Mouse (Mus musculus) left cerebral cortex, postnatal 14 days (tissue): ENCODE results near the gene Rnf151. TPM values are rescaled to one million over a fixed set of nuclear protein-coding genes. Genes with fewer than 3 reads are reported as not detected.
A peak's percentile ranks its signal among the peaks of the same experiment; 100 is the strongest.

Experiments
- DNase-seq, 2 experiments: peaks; one replicate each; pipeline ENCODE4 v3.0.0; 2021 to 2022; ENCODE audit warnings: low spot score in 2 of 2, mixed read lengths in 1 of 2
- intact Hi-C: fragments of 180-260 bp; cut with DNase I; formaldehyde crosslinking; loops from one replicate; pipeline ENCODE4 v1.15.1; 2025
- long read RNA-seq, 2 experiments: library from polyadenylated mRNA; stranded (forward); transcript quantifications; one replicate each; pipeline ENCODE4 v2.0.0; 2021
- total RNA-seq, 2 experiments: library from RNA; stranded (reverse); gene quantifications; 2 replicates each; pipeline ENCODE4 v1.2.3; 2021

Gene Rnf151
- not detected for total RNA-seq
- long read RNA-seq, experiment 1, result 0 reads
- long read RNA-seq, experiment 2, result 0 reads

DNA sequence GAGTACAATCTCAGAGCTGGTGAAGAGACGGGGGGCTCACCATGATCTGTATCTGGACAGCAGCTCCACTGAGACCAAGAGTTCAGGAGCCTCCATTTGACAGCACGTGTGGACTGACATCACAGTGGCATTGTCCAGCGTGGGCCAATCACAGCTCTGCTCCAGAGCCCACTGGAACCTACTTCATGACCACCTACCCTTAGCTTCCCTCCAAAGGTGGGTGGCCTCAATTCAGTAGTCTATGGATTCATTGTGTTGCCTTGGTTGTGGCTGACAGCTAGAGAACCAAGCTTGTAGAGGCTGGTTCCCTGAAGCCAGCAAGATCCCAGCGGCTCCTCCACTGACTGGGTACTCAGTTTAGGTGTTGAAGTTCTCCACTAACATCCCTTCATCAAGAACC lies at the start of gene Rnf151, which contains the start of gene Rps2:
Gene Rnf151 (minus strand): TSS at position 121 of the 400 bp plus-strand sequence.
Gene Rps2 (plus strand): TSS at position 174 of the 400 bp plus-strand sequence.
- DNase-seq, result no peak
- intact Hi-C loops, result no loop called here

DNA sequence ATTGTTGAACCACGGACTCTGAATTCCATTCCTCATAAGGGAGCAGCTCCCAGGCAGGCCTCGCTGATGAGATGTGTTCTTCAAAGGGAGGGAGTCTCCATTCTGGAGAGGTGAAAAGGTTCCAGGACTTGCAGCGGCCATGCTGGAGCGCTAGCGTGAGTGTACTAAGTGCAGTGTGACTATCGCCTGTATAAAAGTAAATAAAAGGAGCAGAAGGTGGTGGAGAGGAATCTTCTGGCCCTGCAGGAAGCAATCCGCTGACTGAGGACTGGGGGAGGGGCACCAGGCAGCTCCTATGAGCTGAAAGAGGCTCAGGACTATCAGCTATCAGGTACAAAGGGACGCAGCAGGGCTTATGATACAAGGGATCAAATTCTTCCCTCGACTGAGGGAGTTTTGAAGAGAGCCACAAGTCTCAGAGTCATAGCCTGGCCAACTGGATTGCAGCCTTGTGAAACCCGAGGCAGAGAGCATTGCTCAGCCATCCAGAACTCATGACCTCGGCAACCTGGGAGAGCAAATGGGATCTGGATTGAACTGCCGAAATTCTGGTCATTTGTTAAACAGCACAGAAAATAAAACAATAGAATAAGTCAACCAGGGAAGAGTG lies 48.5 kb upstream of the Rnf151 start:
- intact Hi-C loops, result no loop called here

GRCm38 (mm10) chr17:24765016-24765905 lies 47.4 kb upstream of the Rnf151 start:
- intact Hi-C loops, result no loop called here

More for the DNA sequence above, 48.5 kb upstream of the Rnf151 start:
- DNase-seq, result no peak

GRCm38 (mm10) chr17:24761121-24761520 lies 43.3 kb upstream of the Rnf151 start:
- DNase-seq, result no peak
- intact Hi-C loops, result no loop called here

More at GRCm38 (mm10) chr17:24765016-24765905, 47.4 kb upstream of the Rnf151 start:
- no peak for DNase-seq

DNA sequence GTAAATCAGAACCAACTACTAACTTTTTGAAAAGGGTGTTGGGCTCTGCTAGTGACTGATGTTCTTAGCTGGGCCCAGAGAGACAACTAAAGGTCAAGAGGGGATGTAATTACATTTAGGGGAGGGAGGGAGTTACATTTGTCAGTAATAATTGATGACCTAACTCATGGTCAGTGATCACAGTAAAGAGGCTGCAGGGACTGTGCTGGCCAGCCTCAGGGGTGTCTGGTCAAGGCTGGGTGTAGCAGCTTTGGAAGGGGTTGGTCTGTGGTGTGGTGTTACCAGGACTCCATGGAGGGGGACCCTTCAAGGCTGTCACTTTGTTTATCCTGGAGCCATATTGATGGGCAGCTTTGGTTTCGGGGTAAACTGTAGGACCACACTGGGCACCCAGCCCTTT lies 39.5 kb upstream of the Rnf151 start:
- intact Hi-C loops, result no loop called here
- DNase-seq, result no peak

DNA sequence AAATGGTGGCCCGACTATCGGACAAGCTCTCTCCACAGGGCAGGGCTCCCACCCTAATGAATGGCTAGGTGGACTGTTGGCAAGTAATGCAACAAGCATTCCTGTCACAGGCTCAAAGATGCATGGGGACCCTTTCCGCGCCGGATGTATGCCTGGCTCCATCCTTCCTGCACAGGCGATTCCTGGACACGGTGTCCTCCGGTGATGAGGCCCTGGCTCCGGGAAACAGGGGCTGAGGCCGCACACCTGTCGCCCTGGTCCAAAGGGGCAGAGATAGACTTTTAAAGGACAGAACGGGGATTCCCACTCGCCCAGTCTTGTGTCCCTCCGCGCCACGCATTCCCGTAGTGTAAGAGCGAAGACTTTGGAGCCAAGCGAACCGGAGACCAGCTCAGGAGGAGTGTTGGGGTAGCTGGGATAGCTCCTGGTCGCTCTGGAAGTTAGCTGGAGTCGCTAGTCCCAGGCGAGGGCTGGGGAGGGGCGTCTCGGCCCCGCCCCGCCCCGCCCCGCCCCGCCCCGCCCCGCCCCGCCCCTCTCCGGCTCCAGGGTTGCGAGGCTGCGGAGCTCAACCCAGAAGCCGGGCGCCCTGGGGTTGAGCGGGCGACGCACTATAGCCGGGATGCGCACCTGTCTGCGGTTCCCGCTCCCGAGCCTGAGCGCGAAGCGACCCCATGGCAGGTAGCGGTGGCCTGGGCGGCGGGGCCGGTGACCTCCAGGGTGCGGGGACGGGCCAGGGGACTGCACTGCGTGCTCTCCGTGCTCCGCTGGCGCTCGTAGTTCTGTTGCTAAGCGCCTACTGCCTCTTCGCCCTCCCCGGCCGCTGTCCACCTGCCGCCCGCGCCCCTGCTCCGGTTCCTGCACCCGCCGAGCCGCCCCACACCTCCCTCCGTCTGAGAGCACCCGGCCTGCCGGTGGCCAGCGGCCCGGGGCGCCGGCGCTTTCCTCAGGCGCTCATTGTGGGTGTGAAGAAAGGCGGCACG lies 34.8 kb upstream of the Rnf151 start, which contains the start of gene Hs3st6:
Gene Hs3st6 (plus strand): TSS at position 574 of the 980 bp plus-strand sequence.
- intact Hi-C loops, result no loop called here

GRCm38 (mm10) chr17:24751528-24751927 lies 33.7 kb upstream of the Rnf151 start:
- no peak for DNase-seq
- intact Hi-C loops, result no loop called here

More for the DNA sequence above, 34.8 kb upstream of the Rnf151 start, which contains the start of gene Hs3st6:
- DNase-seq, result no peak

DNA sequence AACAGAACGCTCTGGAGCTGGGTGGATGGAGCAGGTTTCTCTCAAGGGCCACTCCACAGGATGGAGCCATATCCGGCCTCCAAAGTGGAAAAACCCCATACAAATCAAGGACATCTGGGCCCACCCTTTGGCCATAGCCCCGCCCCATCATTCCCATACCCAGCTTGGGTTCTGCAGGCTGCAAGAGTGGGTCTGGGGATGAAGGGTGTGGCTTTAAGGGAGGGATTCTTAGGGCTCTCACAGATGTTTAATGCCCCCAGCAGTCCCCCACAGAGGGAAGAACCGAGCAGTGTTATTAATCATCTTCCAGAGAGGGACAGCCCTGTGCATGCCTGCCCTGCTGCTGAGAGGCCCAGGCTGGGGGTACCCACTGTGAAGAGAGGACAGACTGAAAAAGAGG lies 29.1 kb upstream of the Rnf151 start:
- DNase-seq, result no peak
- intact Hi-C loops, result loop anchor here (5.0 kb wide), 1 partner anchor 135 kb away; no protein-coding TSS in a partner anchor

- intact Hi-C loops, result loop anchor here (2.0 to 5.0 kb wide), 2 partner anchors 73 to 136 kb away; no protein-coding TSS in a partner anchor
- DNase-seq, result peak; percentile 91
These were observed 27.9 kb upstream of the Rnf151 start for GRCm38 (mm10) chr17:24745526-24746497.

DNA sequence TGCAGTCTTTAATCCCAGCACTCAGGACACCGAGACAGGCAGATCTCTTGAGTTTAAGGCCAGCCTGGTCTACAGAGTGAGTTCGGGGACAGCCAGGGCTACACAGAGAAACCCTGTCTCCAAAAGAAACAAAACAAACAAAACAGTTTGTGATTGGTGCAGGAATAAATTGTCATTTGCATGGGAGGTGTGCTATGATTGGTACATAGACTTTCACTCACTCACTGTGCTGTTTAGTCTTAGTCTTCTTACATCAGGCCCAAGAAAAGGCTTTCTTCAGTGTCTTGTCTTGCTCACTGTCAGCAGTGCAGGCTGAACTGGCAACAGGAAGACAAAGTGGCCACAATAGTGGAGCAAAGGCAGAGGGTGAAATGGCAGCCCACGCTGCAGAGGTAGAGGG lies 26.5 kb upstream of the Rnf151 start:
- intact Hi-C loops, result loop anchor here (2.0 kb wide), 1 partner anchor 74 kb away; no protein-coding TSS in a partner anchor
- DNase-seq, result no peak

DNA sequence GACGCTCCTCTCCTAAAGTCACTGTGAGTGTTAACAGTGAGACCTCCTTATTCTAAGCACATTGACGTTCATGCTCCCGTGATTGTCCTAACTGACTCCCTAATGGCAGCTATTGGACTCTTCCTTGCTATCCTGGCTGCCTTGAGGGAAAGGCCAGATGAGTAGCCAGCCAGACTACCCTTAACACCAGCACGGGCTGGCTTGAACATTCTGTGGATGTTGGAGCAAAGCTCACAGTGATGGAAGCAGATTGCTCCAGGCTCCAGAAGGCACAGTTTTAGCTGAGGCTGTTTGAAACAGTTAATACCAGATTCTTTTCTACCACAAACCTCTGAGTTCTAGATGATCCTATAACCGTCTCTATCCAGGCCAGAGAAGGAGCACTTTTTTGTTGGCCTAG lies 26.0 kb upstream of the Rnf151 start:
- DNase-seq, result no peak
- intact Hi-C loops, result loop anchor here (2.0 kb wide), 1 partner anchor 75 kb away; no protein-coding TSS in a partner anchor

DNA sequence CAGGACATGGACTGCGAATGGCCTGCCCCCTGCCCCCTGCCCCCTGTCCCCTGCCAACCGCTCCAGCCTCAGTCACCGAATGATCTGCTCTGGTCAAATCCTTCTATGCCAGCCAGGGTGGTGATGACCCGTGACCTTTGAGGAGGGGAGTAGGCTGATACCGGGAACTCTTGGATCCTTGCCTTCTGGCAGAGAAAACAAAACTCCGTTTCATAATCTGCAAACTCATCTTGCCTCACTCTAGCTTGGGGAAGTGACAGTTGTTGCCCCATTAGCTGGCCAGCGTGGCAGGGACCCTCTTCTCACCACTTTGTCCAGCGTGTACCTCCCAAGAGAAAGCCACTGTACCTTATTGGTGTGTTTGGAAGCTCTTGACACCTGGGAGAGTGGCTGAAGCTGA lies 24.4 kb upstream of the Rnf151 start:
- intact Hi-C loops, result no loop called here
- no peak for DNase-seq

DNA sequence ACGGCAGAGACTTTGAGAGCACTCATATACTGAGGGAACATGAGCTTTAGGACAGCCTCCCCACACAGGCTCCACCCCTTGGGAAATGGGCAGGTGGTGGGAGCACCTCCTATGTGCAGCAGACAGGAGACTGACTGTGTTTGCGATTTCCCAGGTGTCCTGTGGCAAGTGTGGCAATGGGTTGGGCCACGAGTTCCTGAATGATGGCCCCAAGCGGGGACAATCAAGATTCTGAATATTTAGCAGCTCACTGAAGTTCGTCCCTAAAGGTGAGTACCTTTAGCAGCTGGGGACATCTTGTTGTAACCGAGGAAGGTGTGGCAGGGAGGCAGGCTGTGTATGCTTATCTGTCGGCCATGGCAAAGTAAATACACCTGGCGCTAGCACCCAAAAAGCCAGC lies 22.1 kb upstream of the Rnf151 start:
- intact Hi-C loops, result no loop called here
- no peak for DNase-seq

DNA sequence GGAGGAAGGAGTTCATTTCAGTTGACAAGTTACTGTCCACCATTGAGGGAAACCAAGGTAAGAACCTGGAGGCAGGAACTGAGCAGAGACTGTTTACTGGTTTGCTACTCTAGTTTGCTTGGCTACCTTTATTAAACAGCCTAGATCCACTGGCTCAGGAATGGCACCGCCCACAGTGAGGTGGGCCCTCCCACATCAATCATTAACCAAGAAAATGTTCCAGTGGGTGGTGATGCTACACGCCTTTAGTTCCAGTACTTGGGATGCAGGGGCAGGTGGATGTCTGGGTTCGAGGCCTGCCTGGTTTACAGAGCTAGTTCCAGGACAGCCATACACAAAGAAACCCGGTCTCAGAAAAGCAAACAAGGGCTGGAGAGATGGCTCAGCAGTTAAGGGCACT lies 20.4 kb upstream of the Rnf151 start:
- no peak for DNase-seq
- intact Hi-C loops, result no loop called here

GRCm38 (mm10) chr17:24737135-24737810 lies 19.4 kb upstream of the Rnf151 start:
- no peak for DNase-seq
- intact Hi-C loops, result no loop called here

GRCm38 (mm10) chr17:24736330-24737051 lies 18.6 kb upstream of the Rnf151 start, which contains the start of gene Msrb1:
Gene Msrb1 (plus strand): TSS chr17:24736642.
- peak; percentile 89 to 92 for DNase-seq
- intact Hi-C loops, result no loop called here

GRCm38 (mm10) chr17:24735446-24735845 lies 17.6 kb upstream of the Rnf151 start:
- intact Hi-C loops, result no loop called here
- DNase-seq, result no peak
